Mouse (Mus musculus) Patski (cell line): ENCODE data around the gene Zfp526. TPM values are rescaled to one million over a fixed set of nuclear protein-coding genes. Genes with fewer than 3 reads are reported as not detected.

ENCODE experiments used
- ATAC-seq: fragments of 100-300 bp; one replicate; pipeline ENCODE4 v1.8.0; 2021
- CTCF ChIA-PET: fragments of 350-600 bp; sonication (Branson Sonifier 250); formaldehyde crosslinking; loops from one replicate; lab custom pipeline; 2022; ENCODE audit warnings: inconsistent platforms; lab: Charles Lee
- POLR2A ChIA-PET: fragments of 350-600 bp; sonication (Branson Sonifier 250); formaldehyde crosslinking; loops from one replicate; lab custom pipeline; 2022; ENCODE audit warnings: antibody characterized with exemption, inconsistent platforms; lab: Charles Lee
- DNase-seq: peaks from one replicate; pipeline ENCODE4 v3.0.0-alpha.2; 2011; ENCODE audit warnings: low read depth, low spot score
- H3K27me3 ChIP-seq: fragments of 371-371 bp; one replicate; pipeline ENCODE4 v1.5.1; 2021
- CTCF ChIP-seq: fragments of 100-300 bp; IDR thresholded peaks from one replicate; pipeline ENCODE4 v1.5.1; 2021
- in situ Hi-C: fragments of 300-500 bp; cut with MboI; formaldehyde crosslinking; loops from 3 replicates; pipeline ENCODE4 v1.11.1; 2018; ENCODE audit warnings: low pct_unique_long_range_greater_than_20kb, mixed read lengths
- polyA plus RNA-seq: library from polyadenylated mRNA; unstranded; gene quantifications from one replicate; pipeline ENCODE4 v1.2.3, GENCODE M21; 2021

The Zfp526 gene
- polyA plus RNA-seq, 1 experiment from 2014 or later, result 7.6 TPM

GRCm38 (mm10) chr7:25272445-25273258, 51.4 kb downstream of the Zfp526 start:
- ChIA-PET CTCF (no interaction called here), POLR2A (interaction anchor here (1.2 kb wide), 1 partner anchor 23 kb away, joined by 3 read pairs; no protein-coding TSS in a partner anchor)
- DNase-seq (no peak), ATAC-seq (no peak)
- no peaks in the 10 kb centered on the region for H3K27me3 ChIP-seq
- no peak for TF ChIP-seq CTCF
- in situ Hi-C loops, result no loop called here

- POLR2A ChIA-PET, result no interaction called here
- in situ Hi-C loops, result no loop called here
- DNase-seq, result no peak
- TF ChIP-seq CTCF, result no peak
- H3K27me3 ChIP-seq, result no peaks in the 10 kb centered on the region
- CTCF ChIA-PET, result interaction anchor here (1.1 kb wide), 1 partner anchor 134 kb away, joined by 3 read pairs; no protein-coding TSS in a partner anchor
- ATAC-seq, result no peak
Measured at GRCm38 (mm10) chr7:25273259-25274241, 52.3 kb downstream of the Zfp526 start.

- in situ Hi-C loops, result no loop called here
- no peak for TF ChIP-seq CTCF
- POLR2A ChIA-PET, result interaction anchor here (1.1 kb wide), 1 partner anchor 35 kb away, joined by 3 read pairs; no protein-coding TSS in a partner anchor
- ATAC-seq (no peak), DNase-seq (no peak)
- CTCF ChIA-PET, result interaction anchor here (1.5 kb wide), 1 partner anchor 9 kb away, joined by 4 read pairs; no protein-coding TSS in a partner anchor
- no peaks in the 10 kb centered on the region for H3K27me3 ChIP-seq
Measured at GRCm38 (mm10) chr7:25274571-25274970, 53.3 kb downstream of the Zfp526 start.

GRCm38 (mm10) chr7:25274996-25275395, 53.8 kb downstream of the Zfp526 start:
- CTCF ChIA-PET, result interaction anchor here (1.5 to 2.0 kb wide), 2 partner anchors 10 to 41 kb away, joined by 4 to 5 read pairs; partner anchors contain the start of gene Megf8
- POLR2A ChIA-PET, result interaction anchor here (1.1 kb wide), 1 partner anchor 35 kb away, joined by 3 read pairs; no protein-coding TSS in a partner anchor
- TF ChIP-seq CTCF, result no peak
- H3K27me3 ChIP-seq, result no peaks in the 10 kb centered on the region
- DNase-seq (no peak), ATAC-seq (no peak)
- in situ Hi-C loops, result loop anchor here (5.0 kb wide), 1 partner anchor 33 kb away; no protein-coding TSS in a partner anchor

GRCm38 (mm10) chr7:25275555-25276298, 54.5 kb downstream of the Zfp526 start:
- no peak for TF ChIP-seq CTCF
- ATAC-seq, result no peak
- ChIA-PET CTCF (interaction anchor here (1.1 to 2.0 kb wide), 3 partner anchors 11 to 41 kb away, joined by 3 to 5 read pairs (median 4); partner anchors contain the start of gene Megf8), POLR2A (interaction anchor here (1.1 kb wide), 1 partner anchor 36 kb away, joined by 3 read pairs; no protein-coding TSS in a partner anchor)
- DNase-seq, result no peak
- in situ Hi-C loops, result loop anchor here (5.0 kb wide), 1 partner anchor 33 kb away; no protein-coding TSS in a partner anchor
- no peaks in the 10 kb centered on the region for H3K27me3 ChIP-seq

Other genes starting within 250 kb of the Zfp526 start
- 211 TPM for gene Rabac1, start 248.7 kb upstream of the Zfp526 start, polyA plus RNA-seq
- 0.05 TPM for gene Atp1a3, start 215.5 kb upstream of the Zfp526 start, polyA plus RNA-seq
- 49.5 TPM for gene Grik5, start 149.1 kb upstream of the Zfp526 start, polyA plus RNA-seq
- 30.0 TPM for gene Zfp574, start 148.9 kb upstream of the Zfp526 start, polyA plus RNA-seq
- gene Pou2f2, start 41.7 kb upstream of the Zfp526 start, polyA plus RNA-seq, result 0.09 TPM
- gene Dedd2, start 810 bp upstream of the Zfp526 start, polyA plus RNA-seq, result 18.1 TPM
- 93.7 TPM for gene Gsk3a, start 16.4 kb downstream of the Zfp526 start, polyA plus RNA-seq
- gene Erf, start 29.3 kb downstream of the Zfp526 start, polyA plus RNA-seq, result 45.9 TPM
- 138 TPM for gene Cic, start 46.3 kb downstream of the Zfp526 start, polyA plus RNA-seq
- 157 TPM for gene Pafah1b3, start 76.6 kb downstream of the Zfp526 start, polyA plus RNA-seq
- gene Prr19, start 80.0 kb downstream of the Zfp526 start, polyA plus RNA-seq, result 0.18 TPM
- 1.7 TPM for gene Tmem145, start 84.7 kb downstream of the Zfp526 start, polyA plus RNA-seq
- 105 TPM for gene Megf8, start 95.7 kb downstream of the Zfp526 start, polyA plus RNA-seq
- gene Cnfn, start 148.3 kb downstream of the Zfp526 start, polyA plus RNA-seq, result not detected
- gene Lipe, start 177.3 kb downstream of the Zfp526 start, polyA plus RNA-seq, result 13.2 TPM
- gene Cxcl17, start 191.5 kb downstream of the Zfp526 start, polyA plus RNA-seq, result 0.10 TPM